Mouse (Mus musculus) heart, adult 8-10 months (tissue): ENCODE data around the gene Rhbdl3. TPM values are rescaled to one million over a fixed set of nuclear protein-coding genes. Genes with fewer than 3 reads are reported as not detected.

Source experiments
- DNase-seq: peaks from one replicate; pipeline ENCODE4 v3.0.0; 2022; ENCODE audit warnings: low spot score
- total RNA-seq, 4 experiments: library from RNA; stranded (reverse); gene quantifications; 2 replicates each; pipeline ENCODE4 v1.2.4; 2022

Gene Rhbdl3
- total RNA-seq, 4 experiments from 2014 or later = 6.7 to 10.0 (median 7.8) TPM

DNA sequence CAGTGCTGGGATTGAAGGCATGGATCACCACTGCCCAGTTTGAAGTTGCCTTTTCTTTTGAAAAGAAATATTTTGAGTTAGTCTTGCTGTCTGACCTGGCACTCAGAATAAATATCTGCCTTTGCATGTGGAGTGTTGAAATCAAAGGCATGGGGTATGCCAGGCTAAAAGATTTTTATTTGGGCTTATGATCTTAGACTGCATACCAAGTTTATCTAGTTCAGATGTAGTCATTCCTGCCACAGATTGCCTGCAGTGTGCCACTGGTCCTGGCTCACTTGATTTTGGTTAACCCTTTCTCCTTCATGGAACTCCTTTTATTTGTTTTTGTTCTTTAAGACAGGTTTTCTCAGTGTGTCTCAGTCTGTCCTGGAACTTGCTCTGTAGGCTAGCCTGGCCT lies 83.7 kb downstream of the Rhbdl3 start:
- no peak for DNase-seq

DNA sequence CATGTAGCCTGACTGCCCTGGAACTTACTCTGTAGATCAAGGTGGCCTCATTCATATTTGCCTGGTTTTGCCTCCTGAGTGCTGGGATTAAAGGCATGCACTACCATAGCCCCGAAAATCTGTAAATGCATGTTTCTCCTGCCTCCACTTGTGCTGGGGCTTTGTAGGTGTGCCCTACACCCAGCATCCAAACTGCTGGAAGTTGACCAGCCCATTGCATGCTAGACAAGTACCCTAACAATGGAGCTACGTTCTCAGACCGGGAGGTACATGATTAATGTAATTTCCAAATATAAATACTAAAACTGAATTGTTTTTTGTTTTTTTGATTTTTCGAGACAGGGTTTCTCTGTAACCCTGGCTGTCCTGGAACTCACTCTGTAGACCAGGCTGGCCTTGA lies 84.3 kb downstream of the Rhbdl3 start:
- DNase-seq = no peak

DNA sequence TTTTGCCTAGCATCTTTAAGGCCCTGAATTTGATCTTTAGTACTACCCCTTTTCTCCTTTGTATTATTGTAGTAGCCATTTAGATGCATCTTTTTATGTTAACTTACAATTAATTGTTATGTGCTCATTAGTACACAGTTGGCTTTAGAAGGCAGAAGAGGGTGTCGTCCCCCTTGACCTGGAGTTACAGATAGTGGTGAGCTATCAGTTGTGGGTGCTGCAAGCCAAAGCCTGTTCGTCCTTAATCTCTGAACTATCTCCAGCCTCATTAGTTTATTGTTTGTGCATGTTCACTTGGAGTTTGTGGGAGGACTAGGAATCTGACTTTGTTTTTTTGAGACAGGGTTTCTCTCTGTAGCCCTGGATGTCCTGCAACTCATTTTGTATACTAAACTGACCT lies 86.1 kb downstream of the Rhbdl3 start:
- no peak for DNase-seq

DNA sequence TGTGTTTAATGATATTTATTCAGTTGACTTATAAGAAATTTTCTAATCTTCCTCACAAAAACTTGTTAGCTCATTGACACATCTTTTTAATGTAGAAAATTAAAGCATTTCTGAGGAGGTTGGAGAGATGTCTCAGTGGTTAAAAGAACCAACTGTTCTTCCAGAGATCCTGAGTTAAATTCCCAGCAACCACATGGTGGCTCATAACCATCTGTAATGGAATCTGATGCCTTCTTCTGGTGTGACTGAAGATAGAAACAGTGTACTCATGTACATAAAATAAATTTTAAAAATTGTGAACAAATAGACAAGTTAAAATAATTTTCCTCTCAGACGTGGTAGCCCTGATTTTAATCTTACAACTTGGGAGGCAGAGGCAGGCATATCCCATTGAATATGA lies 89.2 kb downstream of the Rhbdl3 start:
- no peak for DNase-seq

DNA sequence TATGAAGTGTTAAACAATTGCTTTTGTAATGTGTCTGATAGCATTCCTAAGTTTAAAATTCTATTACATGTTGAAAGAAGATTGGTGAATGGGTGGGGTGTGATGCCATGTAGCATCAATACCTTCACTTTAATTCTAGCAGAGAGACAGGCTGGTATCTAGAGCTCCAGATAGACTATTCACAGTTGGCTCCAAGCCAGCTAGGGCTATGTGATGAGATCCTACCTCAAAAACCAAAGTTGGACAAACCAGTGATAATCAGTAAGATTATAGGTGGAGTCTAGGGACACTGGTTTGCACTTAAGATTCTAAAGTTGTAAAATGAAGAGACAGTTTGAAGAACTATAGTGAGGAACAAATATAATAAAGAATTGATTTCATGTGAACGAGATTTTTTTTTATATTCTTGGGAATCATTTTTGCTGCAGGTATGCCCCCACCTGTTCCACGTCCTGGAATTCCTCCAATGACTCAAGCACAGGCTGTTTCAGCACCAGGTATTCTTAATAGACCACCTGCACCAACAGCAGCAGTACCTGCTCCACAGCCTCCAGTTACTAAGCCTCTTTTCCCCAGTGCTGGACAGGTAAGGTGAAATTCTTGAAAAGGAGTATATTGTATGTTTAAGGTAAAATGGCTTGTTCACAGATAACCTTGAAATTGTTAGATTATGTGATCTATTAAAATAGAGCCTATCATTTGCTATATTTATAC lies 90.9 kb downstream of the Rhbdl3 start:
- DNase-seq = no peak

DNA sequence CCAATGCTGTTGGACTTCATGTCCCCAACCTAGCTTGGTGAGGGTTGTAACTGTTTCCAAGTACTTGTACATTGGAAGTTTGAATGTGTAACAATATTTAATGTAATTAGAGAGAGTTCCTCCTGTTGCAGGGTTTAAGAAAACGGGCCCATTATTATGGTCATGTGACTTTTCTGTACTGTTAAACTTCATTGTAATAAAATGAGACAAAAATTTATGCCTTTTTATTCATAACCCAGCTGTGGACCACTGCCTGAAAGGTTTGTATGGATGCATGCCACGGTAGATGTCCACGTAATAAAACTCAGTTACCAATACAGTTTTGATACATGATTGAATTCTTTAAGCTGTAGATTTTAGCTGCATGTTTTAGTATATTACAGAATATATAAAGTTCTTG lies 95.2 kb downstream of the Rhbdl3 start:
- no peak for DNase-seq

DNA sequence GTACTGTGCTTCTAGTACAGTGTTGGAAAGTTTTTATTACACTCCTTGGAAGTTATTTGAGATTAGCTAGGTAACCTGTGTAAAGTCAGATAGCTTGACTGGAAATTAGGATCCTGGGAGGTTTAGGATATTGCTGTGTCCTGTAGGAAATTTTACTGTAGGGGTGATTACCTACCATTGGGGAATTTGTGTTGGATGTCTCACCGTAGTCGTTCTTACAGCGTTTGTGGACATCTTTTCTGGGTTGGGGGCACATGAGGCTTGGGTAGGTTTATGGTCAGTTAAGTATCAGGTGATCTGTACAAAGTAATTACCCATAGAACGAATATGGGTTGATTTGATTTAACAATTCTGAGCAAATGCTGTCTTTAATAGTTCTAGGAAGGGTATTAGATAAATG lies 95.9 kb downstream of the Rhbdl3 start:
- DNase-seq = no peak

Other genes starting within 250 kb of the Rhbdl3 start
- 10 to 100 TPM in 2 of 4 experiments, 1 to 10 TPM in 2; 9.0 to 14.9 (median 12.1) TPM for gene Crlf3, start 219.9 kb upstream of the Rhbdl3 start, total RNA-seq
- under 1 TPM; 0.55 to 0.97 (median 0.69) TPM for gene Atad5, start 211.5 kb upstream of the Rhbdl3 start, total RNA-seq
- 10 to 100 TPM; 30.1 to 36.3 (median 33.2) TPM for gene Tefm, start 158.7 kb upstream of the Rhbdl3 start, total RNA-seq
- gene Adap2, start 146.8 kb upstream of the Rhbdl3 start, total RNA-seq = 10 to 100 TPM in 2 of 4 experiments, 1 to 10 TPM in 2; 8.3 to 12.5 (median 9.9) TPM
- gene Rnf135, start 117.1 kb upstream of the Rhbdl3 start, total RNA-seq = 1 to 10 TPM; 5.8 to 6.0 (median 5.9) TPM
- 10 to 100 TPM; 52.5 to 66.9 (median 60.3) TPM for gene Rhot1, start 91.9 kb upstream of the Rhbdl3 start, total RNA-seq
- gene 5730455P16Rik, start 77.1 kb downstream of the Rhbdl3 start, total RNA-seq = 10 to 100 TPM; 26.4 to 28.9 (median 27.6) TPM
- 10 to 100 TPM; 51.6 to 64.2 (median 60.8) TPM for gene Zfp207, start 82.4 kb downstream of the Rhbdl3 start, total RNA-seq
- 100 to 1,000 TPM in 3 of 4 experiments, 10 to 100 TPM in 1; 99.6 to 118 (median 111) TPM for gene Psmd11, start 127.7 kb downstream of the Rhbdl3 start, total RNA-seq
- 1 to 10 TPM in 2 of 4 experiments, under 1 TPM in 2; 0.85 to 4.1 (median 1.4) TPM for gene Cdk5r1, start 176.1 kb downstream of the Rhbdl3 start, total RNA-seq